Comparison of ENCODE assay signal across 8 mouse cellular contexts in genomic region chr15:98181132-98181711, GRCm38 (mm10). TPM values are rescaled to one million over a fixed set of nuclear protein-coding genes. Genes with fewer than 3 reads are reported as not detected.
DNase-seq lines count a peak whose midpoint lies in the region; ATAC-seq and TF ChIP-seq lines count a peak whose summit lies in the region.

No protein-coding gene starts in this region.

- WGBS in forebrain, embryonic 16.5 days = under 1% methylated on average over 30 of the region's 30 CpGs
- under 1% methylated on average over 30 of the region's 30 CpGs for WGBS in lung, embryonic 15.5 days

- H3K9ac ChIP-seq in forebrain, embryonic 16.5 days (replicated peaks; ENCODE audit: low read depth, low read length) = peak overlapping the region; percentile 50
- H3K9ac ChIP-seq in lung, embryonic 15.5 days = 0 out of 2 replicates have a peak overlapping the region, but pooled peaks have one; percentile 0

- no peaks in the 10 kb centered on the region for H3K9me3 ChIP-seq in G1E (replicated peaks)
- H3K9me3 ChIP-seq in forebrain, embryonic 16.5 days (ENCODE audit: control insufficient read depth, low read length) = no peaks in the 10 kb centered on the region
- H3K9me3 ChIP-seq in lung, embryonic 15.5 days = no peaks in the 10 kb centered on the region

- H3K4me2 ChIP-seq in forebrain, embryonic 16.5 days (ENCODE audit: low read length) = peak overlapping the region; percentile 77
- peak overlapping the region; percentile 78 for H3K4me2 ChIP-seq in lung, embryonic 15.5 days

- no peaks in the 10 kb centered on the region for H3K36me3 ChIP-seq in G1E (replicated peaks)
- H3K36me3 ChIP-seq in forebrain, embryonic 16.5 days (ENCODE audit: control insufficient read depth, insufficient read depth) = no peaks in the 10 kb centered on the region
- no peaks in the 10 kb centered on the region for H3K36me3 ChIP-seq in lung, embryonic 15.5 days

- peak; percentile 84 for ATAC-seq in G1E (ENCODE audit: extremely low read depth, insufficient number of reproducible peaks, low FRiP score, poor library complexity, severe bottlenecking)
- peak; percentile 98 for ATAC-seq in forebrain, embryonic 16.5 days
- ATAC-seq in lung, embryonic 15.5 days (ENCODE audit: borderline replicate concordance, extremely low read depth, low FRiP score, low TSS enrichment) = peak; percentile 97

- H3K27me3 ChIP-seq in G1E (ENCODE audit: insufficient read depth, low read length) = peaks cover 23% of the 10 kb centered on the region
- peaks cover 10% of the 10 kb centered on the region; the same call in 1 of the 2 replicates for H3K27me3 ChIP-seq in forebrain, embryonic 16.5 days (replicated peaks; ENCODE audit: control insufficient read depth, insufficient read depth, low read length)
- peaks cover 24% of the 10 kb centered on the region; the same call in 1 of the 2 replicates for H3K27me3 ChIP-seq in lung, embryonic 15.5 days

- H3K4me3 ChIP-seq in G1E (ENCODE audit: low read depth, low read length) = peak overlapping the region; percentile 66; the same call in 1 of the 2 replicates
- H3K4me3 ChIP-seq in forebrain, embryonic 16.5 days (replicated peaks; ENCODE audit: low read length) = peak overlapping the region; percentile 56
- peak overlapping the region; percentile 63 for H3K4me3 ChIP-seq in lung, embryonic 15.5 days

- H3K27ac ChIP-seq in forebrain, embryonic 16.5 days (ENCODE audit: low read length) = peak overlapping the region; percentile 20; the same call in 1 of the 2 replicates
- peak overlapping the region; percentile 20; the same call in 1 of the 2 replicates for H3K27ac ChIP-seq in lung, embryonic 15.5 days

- peak; percentile 35 for DNase-seq in G1E (ENCODE audit: low spot score)
- DNase-seq in cerebellum, adult 18-20 months = peak; percentile 95 to 99
- DNase-seq in heart, postnatal 4 days = peak; percentile 96
- DNase-seq in layer of hippocampus, adult 8-10 months (ENCODE audit: low spot score in 2 of 2) = peak; percentile 90 to 94
- peak; percentile 92 for DNase-seq in ovary, adult 18-20 months (ENCODE audit: low spot score)
- DNase-seq in thymus, postnatal 0 days (ENCODE audit: low spot score) = peak; percentile 74

- TF ChIP-seq CTCF in G1E (IDR thresholded peaks at IDR 0.05; ENCODE audit: low read depth, low read length) = no peak

- peaks cover 4% of the 10 kb centered on the region; the same call in 1 of the 2 replicates for H3K4me1 ChIP-seq in G1E (ENCODE audit: insufficient read depth, low read depth, low read length)
- peaks cover 7% of the 10 kb centered on the region for H3K4me1 ChIP-seq in forebrain, embryonic 16.5 days (replicated peaks; ENCODE audit: control insufficient read depth, insufficient read depth, low read length)
- H3K4me1 ChIP-seq in lung, embryonic 15.5 days = peaks cover 12% of the 10 kb centered on the region

RNA-seq across cellular contexts. Expression of gene Olfr288, which starts 14.1 kb away (rescaled TPM):
- total RNA-seq in G1E (2014; fragmentation: Nextera tagmentation) (not detected in 2 replicates), G1E (2017) (not detected in 2 replicates)
- not detected in 2 replicates for polyA plus RNA-seq in G1E (2012)
- not detected in 2 replicates for polyA plus RNA-seq in forebrain, embryonic 16.5 days (2015; fragmentation: Nextera tagmentation; extraction: Ambion mirVana)
- total RNA-seq in heart, postnatal 4 days (2021) = not detected
- total RNA-seq in layer of hippocampus, adult 8-10 months (2022) = not detected
- not detected in 2 replicates for polyA plus RNA-seq in lung, embryonic 15.5 days (2015; fragmentation: Nextera tagmentation; extraction: Ambion mirVana)
- polyA plus RNA-seq in thymus, postnatal 0 days (2015; fragmentation: Nextera tagmentation; extraction: Ambion mirVana) = not detected in 2 replicates

RNA-seq across cellular contexts. Expression of gene Ccdc184, which starts 14.3 kb away (rescaled TPM):
- total RNA-seq in G1E (2014; fragmentation: Nextera tagmentation) (not detected in 2 replicates), G1E (2017) (not detected in 2 replicates)
- polyA plus RNA-seq in G1E (2012) = not detected in 2 replicates
- 29.7 and 50.4 TPM in 2 replicates for polyA plus RNA-seq in forebrain, embryonic 16.5 days (2015; fragmentation: Nextera tagmentation; extraction: Ambion mirVana)
- total RNA-seq in heart, postnatal 4 days (2021) = under 1 TPM; 0.74 to 0.92 TPM
- total RNA-seq in layer of hippocampus, adult 8-10 months (2022) = 10 to 100 TPM in 3 of 4 experiments, 1 to 10 TPM in 1; 9.8 to 11.9 (median 10.6) TPM
- polyA plus RNA-seq in lung, embryonic 15.5 days (2015; fragmentation: Nextera tagmentation; extraction: Ambion mirVana) = 0.07 and 0.15 TPM in 2 replicates
- polyA plus RNA-seq in thymus, postnatal 0 days (2015; fragmentation: Nextera tagmentation; extraction: Ambion mirVana) = 0.25 and 0.30 TPM in 2 replicates

RNA-seq across cellular contexts. Expression of gene Asb8, which starts 15.8 kb away (rescaled TPM):
- total RNA-seq in G1E (2014; fragmentation: Nextera tagmentation) = 30.4 and 32.2 TPM in 2 replicates
- total RNA-seq in G1E (2017) = 27.2 and 37.5 TPM in 2 replicates
- polyA plus RNA-seq in G1E (2012) = 4.2 and 5.1 TPM in 2 replicates
- 48.5 and 51.1 TPM in 2 replicates for polyA plus RNA-seq in forebrain, embryonic 16.5 days (2015; fragmentation: Nextera tagmentation; extraction: Ambion mirVana)
- total RNA-seq in heart, postnatal 4 days (2021) = 100 to 1,000 TPM in 1 of 2 experiments, 10 to 100 TPM in 1; 97.9 to 103 TPM
- 10 to 100 TPM; 50.7 to 55.0 (median 54.3) TPM for total RNA-seq in layer of hippocampus, adult 8-10 months (2022)
- polyA plus RNA-seq in lung, embryonic 15.5 days (2015; fragmentation: Nextera tagmentation; extraction: Ambion mirVana) = 43.6 and 44.4 TPM in 2 replicates
- polyA plus RNA-seq in thymus, postnatal 0 days (2015; fragmentation: Nextera tagmentation; extraction: Ambion mirVana) = 43.2 and 43.6 TPM in 2 replicates

RNA-seq across cellular contexts. Expression of gene Gm44579, which starts 39.6 kb away (rescaled TPM):
- total RNA-seq in G1E (2014; fragmentation: Nextera tagmentation) = not detected in 2 replicates
- total RNA-seq in G1E (2017) = 0.22 TPM in 1 of 2 replicates, not detected in the other
- polyA plus RNA-seq in G1E (2012) = not detected in 2 replicates
- not detected in 2 replicates for polyA plus RNA-seq in forebrain, embryonic 16.5 days (2015; fragmentation: Nextera tagmentation; extraction: Ambion mirVana)
- not detected for total RNA-seq in heart, postnatal 4 days (2021)
- total RNA-seq in layer of hippocampus, adult 8-10 months (2022) = under 1 TPM in 3 of 4 experiments, not detected in 1; 0.21 to 0.45 (median 0.27) TPM
- polyA plus RNA-seq in lung, embryonic 15.5 days (2015; fragmentation: Nextera tagmentation; extraction: Ambion mirVana) = not detected in 2 replicates
- polyA plus RNA-seq in thymus, postnatal 0 days (2015; fragmentation: Nextera tagmentation; extraction: Ambion mirVana) = not detected in 2 replicates

RNA-seq across cellular contexts. Expression of gene Olfr287, which starts 39.6 kb away (rescaled TPM):
- total RNA-seq in G1E (2014; fragmentation: Nextera tagmentation) = not detected in 2 replicates
- not detected in 2 replicates for total RNA-seq in G1E (2017)
- not detected in 2 replicates for polyA plus RNA-seq in G1E (2012)
- polyA plus RNA-seq in forebrain, embryonic 16.5 days (2015; fragmentation: Nextera tagmentation; extraction: Ambion mirVana) = not detected in 2 replicates
- not detected for total RNA-seq in heart, postnatal 4 days (2021)
- 1 to 10 TPM; 4.1 to 5.4 (median 4.4) TPM for total RNA-seq in layer of hippocampus, adult 8-10 months (2022)
- not detected in 2 replicates for polyA plus RNA-seq in lung, embryonic 15.5 days (2015; fragmentation: Nextera tagmentation; extraction: Ambion mirVana)
- polyA plus RNA-seq in thymus, postnatal 0 days (2015; fragmentation: Nextera tagmentation; extraction: Ambion mirVana) = not detected in 2 replicates

Comparison
In these comparisons a context has a peak if more than half of its experiments do, and no peak if none do; other contexts are left out.
1. Peak in every context shown above with its lines: DNase-seq, ATAC-seq, H3K4me3 ChIP-seq and H3K27ac ChIP-seq.
2. DNase-seq: peak in every context shown above with its lines; median percentile 97 in cerebellum, adult 18-20 months; 96 in heart, postnatal 4 days; 92 in layer of hippocampus, adult 8-10 months; 92 in ovary, adult 18-20 months; 74 in thymus, postnatal 0 days; 35 in G1E.
3. RNA of gene Ccdc184, which starts 14.3 kb away (polyA plus RNA-seq): 29.7 to 50.4 TPM in forebrain, embryonic 16.5 days; 0.25 to 0.30 TPM in thymus, postnatal 0 days, 0.07 to 0.15 TPM in lung, embryonic 15.5 days and not detected in G1E; every median in the first group is over 10 times any median in the second.